Mouse (Mus musculus): ENCODE results near the gene Diras2. TPM values are rescaled to one million over a fixed set of nuclear protein-coding genes. Genes with fewer than 3 reads are reported as not detected.
"Not testable (repeated sequence)": the region's sequence is repeated elsewhere in the genome, so short reads cannot be mapped to it uniquely, and the experiment has no call there.

The Diras2 gene
- polyA plus RNA-seq, 1 experiment from 2014 or later, result 0.40 TPM

GRCm38 (mm10) chr13:52505683-52506285, 25.3 kb downstream of the Diras2 start:
- not testable (repeated sequence) for H3K36me3 ChIP-seq (ENCODE audit: control insufficient read depth, insufficient read depth, low read length); H3K9me3 ChIP-seq (ENCODE audit: control insufficient read depth, low read length); H3K27ac ChIP-seq (ENCODE audit: low read depth, low read length); H3K4me2 ChIP-seq (replicated peaks; ENCODE audit: low read depth, low read length); ATAC-seq (ENCODE audit: low FRiP score); H3K4me3 ChIP-seq (ENCODE audit: low read depth, low read length); DNase-seq (ENCODE audit: low spot score); H3K9ac ChIP-seq (ENCODE audit: low read depth, low read length); H3K27me3 ChIP-seq (ENCODE audit: control insufficient read depth, insufficient read depth, low read length); H3K4me1 ChIP-seq (replicated peaks; ENCODE audit: control insufficient read depth, insufficient read depth, low read length)
- 94% methylated on average over 5 of the region's 5 CpGs for WGBS

DNA sequence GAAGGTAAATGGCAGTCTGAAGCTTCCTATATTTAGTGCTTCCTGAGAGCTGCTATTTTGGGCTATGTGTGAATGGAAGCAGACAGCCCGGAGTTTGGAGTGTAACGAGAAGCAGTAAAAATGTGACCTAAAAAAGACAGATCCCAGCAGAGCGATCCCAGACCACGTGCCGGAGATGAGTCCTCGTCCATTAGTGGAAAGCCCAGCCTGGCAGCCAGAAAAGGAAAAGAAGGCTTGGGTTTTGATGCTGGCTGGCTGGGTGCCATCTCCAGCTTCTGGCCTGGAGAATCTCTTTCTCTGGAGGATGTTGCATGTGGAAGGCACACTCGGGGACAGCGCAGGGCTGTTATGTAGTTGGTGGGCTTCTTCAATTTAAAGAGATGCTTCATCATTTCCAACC, 29.4 kb downstream of the Diras2 start:
- Histone ChIP-seq H3K27ac (ENCODE audit: low read depth, low read length) (no peak overlapping the region), H3K9ac (ENCODE audit: low read depth, low read length) (no peak overlapping the region), H3K4me1 (replicated peaks; ENCODE audit: control insufficient read depth, insufficient read depth, low read length) (no peaks in the 10 kb centered on the region), H3K4me2 (replicated peaks; ENCODE audit: low read depth, low read length) (no peak overlapping the region), H3K36me3 (ENCODE audit: control insufficient read depth, insufficient read depth, low read length) (no peaks in the 10 kb centered on the region), H3K27me3 (ENCODE audit: control insufficient read depth, insufficient read depth, low read length) (no peaks in the 10 kb centered on the region; the same call in 1 of the 2 replicates), H3K9me3 (ENCODE audit: control insufficient read depth, low read length) (no peaks in the 10 kb centered on the region), H3K4me3 (ENCODE audit: low read depth, low read length) (no peak overlapping the region)
- DNase-seq (ENCODE audit: low spot score) (no peak), ATAC-seq (ENCODE audit: low FRiP score) (no peak)
- 92% methylated on average over 8 of the region's 8 CpGs for WGBS

- no peak overlapping the region for H3K4me3 ChIP-seq (ENCODE audit: low read depth, low read length)
- no peak overlapping the region for H3K27ac ChIP-seq (ENCODE audit: low read depth, low read length)
- 77% methylated on average over 4 of the region's 4 CpGs for WGBS
- H3K36me3 ChIP-seq (ENCODE audit: control insufficient read depth, insufficient read depth, low read length), result no peaks in the 10 kb centered on the region
- H3K9ac ChIP-seq (ENCODE audit: low read depth, low read length), result no peak overlapping the region
- H3K27me3 ChIP-seq (ENCODE audit: control insufficient read depth, insufficient read depth, low read length), result no peaks in the 10 kb centered on the region
- no peaks in the 10 kb centered on the region for H3K4me1 ChIP-seq (replicated peaks; ENCODE audit: control insufficient read depth, insufficient read depth, low read length)
- DNase-seq (ENCODE audit: low spot score) (no peak), ATAC-seq (ENCODE audit: low FRiP score) (no peak)
- H3K4me2 ChIP-seq (replicated peaks; ENCODE audit: low read depth, low read length), result no peak overlapping the region
- H3K9me3 ChIP-seq (ENCODE audit: control insufficient read depth, low read length), result no peaks in the 10 kb centered on the region
Observed at GRCm38 (mm10) chr13:52497029-52497550, 34.0 kb downstream of the Diras2 start.

- 92% methylated on average over 7 of the region's 7 CpGs for WGBS
Observed at GRCm38 (mm10) chr13:52488821-52489220, 42.3 kb downstream of the Diras2 start.

GRCm38 (mm10) chr13:52484064-52484463, 47.0 kb downstream of the Diras2 start:
- Histone ChIP-seq H3K4me2 (replicated peaks; ENCODE audit: low read depth, low read length) (no peak overlapping the region), H3K9me3 (ENCODE audit: control insufficient read depth, low read length) (no peaks in the 10 kb centered on the region), H3K36me3 (ENCODE audit: control insufficient read depth, insufficient read depth, low read length) (no peaks in the 10 kb centered on the region), H3K9ac (ENCODE audit: low read depth, low read length) (no peak overlapping the region), H3K27me3 (ENCODE audit: control insufficient read depth, insufficient read depth, low read length) (no peaks in the 10 kb centered on the region), H3K27ac (ENCODE audit: low read depth, low read length) (no peak overlapping the region), H3K4me3 (ENCODE audit: low read depth, low read length) (no peak overlapping the region), H3K4me1 (replicated peaks; ENCODE audit: control insufficient read depth, insufficient read depth, low read length) (no peaks in the 10 kb centered on the region)
- DNase-seq (ENCODE audit: low spot score) (no peak), ATAC-seq (ENCODE audit: low FRiP score) (no peak)
- WGBS, result 80% methylated on average over 4 of the region's 4 CpGs

More at GRCm38 (mm10) chr13:52488821-52489220, 42.3 kb downstream of the Diras2 start:
- Histone ChIP-seq H3K9me3 (ENCODE audit: control insufficient read depth, low read length) (no peaks in the 10 kb centered on the region), H3K9ac (ENCODE audit: low read depth, low read length) (no peak overlapping the region), H3K4me1 (replicated peaks; ENCODE audit: control insufficient read depth, insufficient read depth, low read length) (no peaks in the 10 kb centered on the region), H3K4me3 (ENCODE audit: low read depth, low read length) (no peak overlapping the region), H3K27me3 (ENCODE audit: control insufficient read depth, insufficient read depth, low read length) (no peaks in the 10 kb centered on the region), H3K4me2 (replicated peaks; ENCODE audit: low read depth, low read length) (no peak overlapping the region), H3K36me3 (ENCODE audit: control insufficient read depth, insufficient read depth, low read length) (no peaks in the 10 kb centered on the region), H3K27ac (ENCODE audit: low read depth, low read length) (no peak overlapping the region)
- ATAC-seq (ENCODE audit: low FRiP score) (no peak), DNase-seq (ENCODE audit: low spot score) (no peak)

DNA sequence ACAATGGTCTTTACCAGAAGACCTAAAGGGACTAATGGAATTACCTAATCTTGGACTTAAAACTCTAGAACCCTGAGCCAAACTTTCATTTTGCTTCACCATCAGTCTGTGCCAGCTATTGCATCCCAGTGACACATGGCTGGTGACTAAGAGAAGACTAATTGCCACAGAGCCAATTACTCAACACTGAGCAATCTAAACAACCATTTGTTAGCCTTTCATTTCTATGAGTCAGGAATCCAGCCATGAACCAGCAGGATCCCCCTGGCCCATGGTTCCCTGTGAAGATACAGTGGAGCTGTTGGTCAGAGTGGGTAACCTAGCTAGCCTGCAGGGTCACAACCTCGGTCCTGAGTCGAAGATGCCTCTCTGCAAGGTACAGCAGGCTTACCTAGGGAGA, 49.3 kb downstream of the Diras2 start:
- no peak for DNase-seq (ENCODE audit: low spot score)

GRCm38 (mm10) chr13:52479146-52479545, 51.9 kb downstream of the Diras2 start:
- Histone ChIP-seq H3K9ac (ENCODE audit: low read depth, low read length) (no peak overlapping the region), H3K27ac (ENCODE audit: low read depth, low read length) (no peak overlapping the region), H3K4me2 (replicated peaks; ENCODE audit: low read depth, low read length) (no peak overlapping the region), H3K4me3 (ENCODE audit: low read depth, low read length) (no peak overlapping the region), H3K36me3 (ENCODE audit: control insufficient read depth, insufficient read depth, low read length) (no peaks in the 10 kb centered on the region), H3K9me3 (ENCODE audit: control insufficient read depth, low read length) (no peaks in the 10 kb centered on the region), H3K27me3 (ENCODE audit: control insufficient read depth, insufficient read depth, low read length) (no peaks in the 10 kb centered on the region), H3K4me1 (replicated peaks; ENCODE audit: control insufficient read depth, insufficient read depth, low read length) (no peaks in the 10 kb centered on the region)
- WGBS, result 88% methylated on average over 5 of the region's 5 CpGs
- ATAC-seq (ENCODE audit: low FRiP score) (no peak), DNase-seq (ENCODE audit: low spot score) (no peak)

More for the DNA sequence above, 49.3 kb downstream of the Diras2 start:
- no peak overlapping the region for H3K9ac ChIP-seq (ENCODE audit: low read depth, low read length)
- H3K9me3 ChIP-seq (ENCODE audit: control insufficient read depth, low read length), result no peaks in the 10 kb centered on the region
- H3K4me2 ChIP-seq (replicated peaks; ENCODE audit: low read depth, low read length), result no peak overlapping the region
- WGBS, result 84% methylated on average over 2 of the region's 2 CpGs
- no peak overlapping the region for H3K4me3 ChIP-seq (ENCODE audit: low read depth, low read length)
- no peaks in the 10 kb centered on the region for H3K27me3 ChIP-seq (ENCODE audit: control insufficient read depth, insufficient read depth, low read length)
- ATAC-seq (ENCODE audit: low FRiP score), result no peak
- no peak overlapping the region for H3K27ac ChIP-seq (ENCODE audit: low read depth, low read length)
- H3K4me1 ChIP-seq (replicated peaks; ENCODE audit: control insufficient read depth, insufficient read depth, low read length), result no peaks in the 10 kb centered on the region
- H3K36me3 ChIP-seq (ENCODE audit: control insufficient read depth, insufficient read depth, low read length), result no peaks in the 10 kb centered on the region

DNA sequence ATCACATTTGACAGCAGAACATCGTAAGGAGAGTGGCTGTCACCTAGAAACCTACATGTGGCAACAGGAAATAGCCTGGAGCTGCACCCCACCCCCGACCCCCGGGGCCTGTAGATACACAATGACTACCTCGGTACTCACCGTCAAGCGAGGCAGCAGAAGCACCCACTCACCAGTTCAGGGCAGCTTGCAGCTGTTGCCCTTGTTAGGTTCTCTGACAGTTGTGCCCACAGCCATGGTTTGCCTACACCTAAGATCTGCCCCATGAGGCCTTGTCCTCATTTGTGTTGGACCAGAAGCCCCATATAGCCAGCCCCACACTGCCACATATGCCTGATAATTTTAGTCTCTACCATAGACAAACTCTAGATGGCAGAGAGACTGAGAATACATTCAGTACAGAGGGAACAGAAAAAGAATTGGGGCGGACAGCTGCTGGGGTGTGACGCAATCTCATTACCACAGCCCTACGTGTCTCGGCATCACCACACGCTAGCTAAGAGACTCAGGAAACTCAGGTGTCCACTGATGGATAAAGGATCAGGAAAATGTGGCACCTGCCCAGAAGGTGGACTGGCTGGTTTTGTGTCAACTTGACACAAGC, 54.0 kb downstream of the Diras2 start:
- Histone ChIP-seq H3K9me3 (ENCODE audit: control insufficient read depth, low read length) (no peaks in the 10 kb centered on the region), H3K4me2 (replicated peaks; ENCODE audit: low read depth, low read length) (no peak overlapping the region), H3K4me1 (replicated peaks; ENCODE audit: control insufficient read depth, insufficient read depth, low read length) (no peaks in the 10 kb centered on the region), H3K27me3 (ENCODE audit: control insufficient read depth, insufficient read depth, low read length) (no peaks in the 10 kb centered on the region), H3K4me3 (ENCODE audit: low read depth, low read length) (no peak overlapping the region), H3K9ac (ENCODE audit: low read depth, low read length) (no peak overlapping the region), H3K27ac (ENCODE audit: low read depth, low read length) (no peak overlapping the region), H3K36me3 (ENCODE audit: control insufficient read depth, insufficient read depth, low read length) (no peaks in the 10 kb centered on the region)
- over 99% methylated on average over 11 of the region's 11 CpGs for WGBS
- DNase-seq (ENCODE audit: low spot score) (no peak), ATAC-seq (ENCODE audit: low FRiP score) (no peak)

GRCm38 (mm10) chr13:52476222-52476621, 54.9 kb downstream of the Diras2 start:
- no peak overlapping the region for H3K4me3 ChIP-seq (ENCODE audit: low read depth, low read length)
- DNase-seq (ENCODE audit: low spot score), result peak; percentile 42

More at GRCm38 (mm10) chr13:52476222-52476621, 54.9 kb downstream of the Diras2 start:
- H3K27ac ChIP-seq (ENCODE audit: low read depth, low read length), result no peak overlapping the region
- H3K4me1 ChIP-seq (replicated peaks; ENCODE audit: control insufficient read depth, insufficient read depth, low read length), result no peaks in the 10 kb centered on the region
- WGBS, result 54% methylated on average over 3 of the region's 3 CpGs
- ATAC-seq (ENCODE audit: low FRiP score), result no peak
- no peaks in the 10 kb centered on the region for H3K9me3 ChIP-seq (ENCODE audit: control insufficient read depth, low read length)
- H3K4me2 ChIP-seq (replicated peaks; ENCODE audit: low read depth, low read length), result no peak overlapping the region
- H3K9ac ChIP-seq (ENCODE audit: low read depth, low read length), result no peak overlapping the region
- no peaks in the 10 kb centered on the region for H3K27me3 ChIP-seq (ENCODE audit: control insufficient read depth, insufficient read depth, low read length)
- H3K36me3 ChIP-seq (ENCODE audit: control insufficient read depth, insufficient read depth, low read length), result no peaks in the 10 kb centered on the region
